Mouse (Mus musculus) c-Kit-negative CD71-positive TER-119-positive erythroid progenitor cells, embryonic 14.5 days (primary cell): Measurements from ENCODE around the gene Alcam.

Experiments used
- DNase-seq: peaks from one replicate; pipeline ENCODE4 v3.0.0-alpha.2; 2013; ENCODE audit warnings: low read depth, low spot score

Alcam gene

GRCm38 (mm10) chr16:52261755-52262154 is 192.1 kb downstream of the Alcam start:
- DNase-seq = no peak

GRCm38 (mm10) chr16:52250935-52251334 is 202.9 kb downstream of the Alcam start:
- DNase-seq = no peak

GRCm38 (mm10) chr16:52250196-52250595 is 203.7 kb downstream of the Alcam start:
- no peak for DNase-seq

GRCm38 (mm10) chr16:52243421-52243973 is 210.4 kb downstream of the Alcam start:
- DNase-seq = no peak

- no peak for DNase-seq
Observed at GRCm38 (mm10) chr16:52242144-52242543, 211.7 kb downstream of the Alcam start.

- DNase-seq = no peak
Observed at GRCm38 (mm10) chr16:52229930-52230329, 223.9 kb downstream of the Alcam start.

- DNase-seq = no peak
Observed at GRCm38 (mm10) chr16:52229446-52229845, 224.4 kb downstream of the Alcam start.

GRCm38 (mm10) chr16:52222896-52223295 is 231.0 kb downstream of the Alcam start:
- DNase-seq = no peak

GRCm38 (mm10) chr16:52219069-52219468 is 234.8 kb downstream of the Alcam start:
- DNase-seq = no peak

- DNase-seq = no peak
Observed at GRCm38 (mm10) chr16:52210844-52211606, 242.8 kb downstream of the Alcam start.

GRCm38 (mm10) chr16:52200107-52200506 is 253.8 kb downstream of the Alcam start:
- no peak for DNase-seq
